Mouse (Mus musculus): ENCODE results near the gene Ccdc14.

- TF ChIP-seq CTCF (IDR thresholded peaks at IDR 0.05 in 2 of 3, conservative IDR thresholded peaks at IDR 0.05 in 1 of 3; ENCODE audit: control insufficient read depth in 1 of 3, insufficient read depth in 1 of 3, low read depth in 2 of 3, low read length in 3 of 3, poor library complexity in 1 of 3, severe bottlenecking in 1 of 3): no peak
- no peak for TF ChIP-seq E2F4 (IDR thresholded peaks at IDR 0.05; ENCODE audit: borderline replicate concordance, low read depth, low read length)
- TF ChIP-seq SIN3A (IDR thresholded peaks at IDR 0.05; ENCODE audit: low read length): no peak
- no peak for TF ChIP-seq GABPA (IDR thresholded peaks at IDR 0.05; ENCODE audit: low read depth, low read length)
- no peak for TF ChIP-seq EP300 (IDR thresholded peaks at IDR 0.05; ENCODE audit: low read depth in 1 of 2, low read length in 2 of 2)
- TF ChIP-seq POLR2A (IDR thresholded peaks at IDR 0.05; ENCODE audit: control insufficient read depth in 1 of 2, insufficient read depth in 1 of 2, low read depth in 1 of 2, low read length in 2 of 2, poor library complexity in 1 of 2): no peak
- no peak for TF ChIP-seq GATA1 (IDR thresholded peaks at IDR 0.05; ENCODE audit: low read depth, low read length)
- TF ChIP-seq MEF2A (IDR thresholded peaks at IDR 0.05; ENCODE audit: extremely low read depth, insufficient replicate concordance, low read depth, low read length, poor library complexity, severe bottlenecking): no peak
- TF ChIP-seq TAL1 (IDR thresholded peaks at IDR 0.05; ENCODE audit: low read length): no peak
- no peak for TF ChIP-seq ETS1 (IDR thresholded peaks at IDR 0.05; ENCODE audit: low read depth, low read length)
- no peak for TF ChIP-seq CHD2 (IDR thresholded peaks at IDR 0.05; ENCODE audit: low read length)
These were observed 82.1 kb downstream of the Ccdc14 start for GRCm38 (mm10) chr16:34772445-34773032.

Measured in MEL (cell line).